ENCODE assay signal across 11 mouse cellular contexts in the genomic region with DNA sequence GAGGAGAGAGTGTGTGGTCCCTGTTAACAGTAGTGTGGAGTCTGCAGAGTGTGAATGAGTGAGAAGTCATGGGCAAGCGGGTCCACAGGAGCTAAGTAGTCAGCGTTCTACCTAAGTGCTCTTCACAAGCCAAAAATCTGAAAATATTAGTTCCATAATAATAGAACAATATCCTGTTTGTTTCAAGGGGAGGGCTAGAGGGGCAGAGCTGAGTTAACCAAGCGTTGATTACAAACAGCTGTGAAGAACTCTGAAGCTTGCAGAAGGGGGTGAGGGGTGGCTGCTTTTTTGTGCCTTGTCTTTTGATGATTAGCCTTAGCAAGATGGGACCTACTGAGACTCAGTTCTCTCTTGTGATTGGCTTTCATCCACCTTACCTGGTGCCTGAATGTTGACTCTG. TPM values are rescaled to one million over a fixed set of nuclear protein-coding genes. Genes with fewer than 3 reads are reported as not detected.
A peak's percentile ranks its signal among the peaks of the same experiment; 100 is the strongest.
DNase-seq lines count a peak whose midpoint lies in the region; ATAC-seq and TF ChIP-seq lines count a peak whose summit lies in the region.
"Had no signal": no experiment of that assay in that cellular context is flagged by ENCODE, and none has a peak within 500 bp of the region (broad histone marks: within the 10 kb centered on the region; RNA-seq: fewer than 3 reads in every experiment).

No protein-coding gene starts in this region.

- peaks cover 18% of the 10 kb centered on the region for H3K4me1 ChIP-seq in intestine, embryonic 15.5 days (replicated peaks)
- H3K4me1 ChIP-seq in intestine, postnatal 0 days (replicated peaks; ENCODE audit: control insufficient read depth, insufficient read depth, low read length) = peaks cover 14% of the 10 kb centered on the region; the same call in 1 of the 2 replicates
- H3K4me1 ChIP-seq in thymus, adult 2 months (replicated peaks; ENCODE audit: control insufficient read depth, insufficient read depth, low read length) = peaks cover 14% of the 10 kb centered on the region
- H3K4me1 ChIP-seq in limb, embryonic 11.5 days (ENCODE audit: control insufficient read depth, insufficient read depth, low read length) = peaks cover 7% of the 10 kb centered on the region

- no peak overlapping the region for H3K4me3 ChIP-seq in intestine, embryonic 15.5 days (replicated peaks)
- H3K4me3 ChIP-seq in intestine, postnatal 0 days (ENCODE audit: low read depth, low read length) = no peak overlapping the region
- no peak overlapping the region for H3K4me3 ChIP-seq in thymus, adult 2 months (ENCODE audit: control insufficient read depth, insufficient read depth, low read length)
- H3K4me3 ChIP-seq in limb, embryonic 11.5 days (ENCODE audit: low read depth, low read length) = no peak overlapping the region

- no peaks in the 10 kb centered on the region for H3K27me3 ChIP-seq in intestine, embryonic 15.5 days (replicated peaks)
- H3K27me3 ChIP-seq in intestine, postnatal 0 days (replicated peaks; ENCODE audit: control insufficient read depth, insufficient read depth, low read length) = no peaks in the 10 kb centered on the region
- H3K27me3 ChIP-seq in thymus, adult 2 months (ENCODE audit: control insufficient read depth, insufficient read depth, low read length) = no peaks in the 10 kb centered on the region
- no peaks in the 10 kb centered on the region for H3K27me3 ChIP-seq in limb, embryonic 11.5 days (ENCODE audit: control insufficient read depth, insufficient read depth, low read length)

- DNase-seq in thymus, adult 2 months = no peak
- DNase-seq in thymus, postnatal 0 days (ENCODE audit: low spot score) = no peak
- no peak for DNase-seq in limb, embryonic 11.5 days (ENCODE audit: low spot score)
- no peak for DNase-seq in adrenal gland, adult 8-10 months
- no peak for DNase-seq in layer of hippocampus, postnatal 36 days
- DNase-seq in frontal cortex, postnatal 10 days (ENCODE audit: low spot score in 2 of 2) = no peak
- DNase-seq: adrenal gland, postnatal 25 days; retina, postnatal 1 day; thymus, postnatal 14 days had no signal

- WGBS in intestine, embryonic 15.5 days = 51% methylated on average over 3 of the region's 3 CpGs
- WGBS in intestine, postnatal 0 days = 59% methylated on average over 3 of the region's 3 CpGs
- WGBS in thymus, adult 2 months = 63% methylated on average over 3 of the region's 3 CpGs
- 32% methylated on average over 3 of the region's 3 CpGs for WGBS in limb, embryonic 11.5 days

- H3K36me3 ChIP-seq in intestine, embryonic 15.5 days = no peaks in the 10 kb centered on the region
- no peaks in the 10 kb centered on the region for H3K36me3 ChIP-seq in intestine, postnatal 0 days (ENCODE audit: control insufficient read depth, insufficient read depth)
- no peaks in the 10 kb centered on the region for H3K36me3 ChIP-seq in thymus, adult 2 months (ENCODE audit: control insufficient read depth, insufficient read depth, low read length)
- no peaks in the 10 kb centered on the region for H3K36me3 ChIP-seq in limb, embryonic 11.5 days (ENCODE audit: control insufficient read depth, insufficient read depth, low read length)

- no peak overlapping the region for H3K9ac ChIP-seq in intestine, embryonic 15.5 days
- no peak overlapping the region for H3K9ac ChIP-seq in intestine, postnatal 0 days (ENCODE audit: low read depth, low read length)
- H3K9ac ChIP-seq in limb, embryonic 11.5 days (ENCODE audit: low read length) = no peak overlapping the region

- no peak for TF ChIP-seq POLR2A in thymus, adult 2 months (IDR thresholded peaks at IDR 0.05; ENCODE audit: control insufficient read depth, extremely low read depth, insufficient read depth, low read length, poor library complexity)

- TF ChIP-seq CTCF in intestine, postnatal 0 days (IDR thresholded peaks at IDR 0.05; ENCODE audit: low read depth) = no peak
- TF ChIP-seq CTCF in thymus, adult 2 months (IDR thresholded peaks at IDR 0.05; ENCODE audit: borderline replicate concordance, control insufficient read depth, extremely low read depth, insufficient read depth, low read length, poor library complexity) = no peak

- H3K27ac ChIP-seq in intestine, embryonic 15.5 days = no peak overlapping the region
- no peak overlapping the region for H3K27ac ChIP-seq in intestine, postnatal 0 days (ENCODE audit: low read depth, low read length)
- H3K27ac ChIP-seq in thymus, adult 2 months (ENCODE audit: control insufficient read depth, insufficient read depth, low read length) = peak overlapping the region; percentile 54
- peak overlapping the region; percentile 42; the same call in 1 of the 2 replicates for H3K27ac ChIP-seq in limb, embryonic 11.5 days (replicated peaks; ENCODE audit: low read depth, low read length)

- no peak for ATAC-seq in intestine, embryonic 15.5 days
- ATAC-seq in intestine, postnatal 0 days = no peak
- ATAC-seq in limb, embryonic 11.5 days (ENCODE audit: insufficient number of reproducible peaks, low FRiP score, low TSS enrichment, low read depth) = no peak

- H3K9me3 ChIP-seq in intestine, embryonic 15.5 days = no peaks in the 10 kb centered on the region
- no peaks in the 10 kb centered on the region for H3K9me3 ChIP-seq in intestine, postnatal 0 days (ENCODE audit: control insufficient read depth)
- no peaks in the 10 kb centered on the region for H3K9me3 ChIP-seq in limb, embryonic 11.5 days (ENCODE audit: control insufficient read depth, low read length)

- 0 out of 2 replicates have a peak overlapping the region, but pooled peaks have one; percentile 3 for H3K4me2 ChIP-seq in intestine, embryonic 15.5 days (replicated peaks)
- no peak overlapping the region for H3K4me2 ChIP-seq in intestine, postnatal 0 days (replicated peaks; ENCODE audit: low read depth)
- no peak overlapping the region for H3K4me2 ChIP-seq in limb, embryonic 11.5 days (ENCODE audit: low read depth, severe bottlenecking)

RNA-seq across cellular contexts. Expression of a gene that starts 3.1 kb away (rescaled TPM):
- 9.7 and 9.9 TPM in 2 replicates for polyA plus RNA-seq in intestine, embryonic 15.5 days (2015; fragmentation: Nextera tagmentation; extraction: Ambion mirVana)
- polyA plus RNA-seq in intestine, postnatal 0 days (2015; fragmentation: Nextera tagmentation; extraction: Ambion mirVana) = 8.4 and 9.6 TPM in 2 replicates
- polyA plus RNA-seq in thymus, adult 2 months (2012; rRNA removed) = 25.9 and 33.0 TPM in 2 replicates
- polyA plus RNA-seq in thymus, postnatal 0 days (2015; fragmentation: Nextera tagmentation; extraction: Ambion mirVana) = 17.4 and 18.0 TPM in 2 replicates
- polyA plus RNA-seq in limb, embryonic 11.5 days (2014; fragmentation: Nextera tagmentation; extraction: Ambion mirVana) = 8.2 and 8.7 TPM in 2 replicates
- total RNA-seq in adrenal gland, adult 8-10 months (2022) = 10 to 100 TPM; 22.6 to 31.6 (median 27.9) TPM
- 10 to 100 TPM; 22.0 to 24.8 TPM for total RNA-seq in layer of hippocampus, postnatal 36 days (2021)

RNA-seq across cellular contexts. Expression of a gene that starts 55.4 kb away (rescaled TPM):
- polyA plus RNA-seq in intestine, embryonic 15.5 days (2015; fragmentation: Nextera tagmentation; extraction: Ambion mirVana) = 4.9 and 5.0 TPM in 2 replicates
- polyA plus RNA-seq in intestine, postnatal 0 days (2015; fragmentation: Nextera tagmentation; extraction: Ambion mirVana) = 6.4 and 9.5 TPM in 2 replicates
- 15.7 and 20.0 TPM in 2 replicates for polyA plus RNA-seq in thymus, adult 2 months (2012; rRNA removed)
- 3.6 and 5.1 TPM in 2 replicates for polyA plus RNA-seq in thymus, postnatal 0 days (2015; fragmentation: Nextera tagmentation; extraction: Ambion mirVana)
- 1.5 and 2.0 TPM in 2 replicates for polyA plus RNA-seq in limb, embryonic 11.5 days (2014; fragmentation: Nextera tagmentation; extraction: Ambion mirVana)
- 10 to 100 TPM; 13.7 to 23.9 (median 20.8) TPM for total RNA-seq in adrenal gland, adult 8-10 months (2022)
- 10 to 100 TPM; 11.7 to 13.0 TPM for total RNA-seq in layer of hippocampus, postnatal 36 days (2021)

Comparison
In these comparisons a context has a peak if more than half of its experiments do, and no peak if none do; other contexts are left out.
1. H3K27ac ChIP-seq: peak in thymus, adult 2 months (single experiment) and limb, embryonic 11.5 days (single experiment); none in intestine, embryonic 15.5 days (single experiment) and intestine, postnatal 0 days (single experiment).